Mouse (Mus musculus): ENCODE measurements around the gene Astl. TPM values are rescaled to one million over a fixed set of nuclear protein-coding genes. Genes with fewer than 3 reads are reported as not detected.

Astl gene
- polyA plus RNA-seq, 1 experiment from 2014 or later = not detected

- Histone ChIP-seq H3K4me2 (no peak overlapping the region), H3K27ac (no peak overlapping the region), H3K9me3 (no peaks in the 10 kb centered on the region), H3K4me1 (replicated peaks) (peaks cover 13% of the 10 kb centered on the region), H3K9ac (no peak overlapping the region), H3K36me3 (no peaks in the 10 kb centered on the region), H3K27me3 (peaks cover 55% of the 10 kb centered on the region), H3K4me3 (no peak overlapping the region)
- WGBS = 87% methylated on average over 14 of the region's 14 CpGs
- ATAC-seq (ENCODE audit: low FRiP score) = no peak
Observed at GRCm38 (mm10) chr2:127332807-127333570, 5.5 kb upstream of the Astl start.

- H3K4me2 ChIP-seq = no peak overlapping the region
- H3K27ac ChIP-seq = no peak overlapping the region
- 72% methylated on average over 5 of the region's 5 CpGs for WGBS
- ATAC-seq (ENCODE audit: low FRiP score) = no peak
- peaks cover 13% of the 10 kb centered on the region for H3K4me1 ChIP-seq (replicated peaks)
- H3K27me3 ChIP-seq = peaks cover 66% of the 10 kb centered on the region
- no peak overlapping the region for H3K9ac ChIP-seq
- no peaks in the 10 kb centered on the region for H3K36me3 ChIP-seq
- H3K9me3 ChIP-seq = no peaks in the 10 kb centered on the region
- H3K4me3 ChIP-seq = no peak overlapping the region
Observed at GRCm38 (mm10) chr2:127333945-127334603, 4.4 kb upstream of the Astl start.

DNA sequence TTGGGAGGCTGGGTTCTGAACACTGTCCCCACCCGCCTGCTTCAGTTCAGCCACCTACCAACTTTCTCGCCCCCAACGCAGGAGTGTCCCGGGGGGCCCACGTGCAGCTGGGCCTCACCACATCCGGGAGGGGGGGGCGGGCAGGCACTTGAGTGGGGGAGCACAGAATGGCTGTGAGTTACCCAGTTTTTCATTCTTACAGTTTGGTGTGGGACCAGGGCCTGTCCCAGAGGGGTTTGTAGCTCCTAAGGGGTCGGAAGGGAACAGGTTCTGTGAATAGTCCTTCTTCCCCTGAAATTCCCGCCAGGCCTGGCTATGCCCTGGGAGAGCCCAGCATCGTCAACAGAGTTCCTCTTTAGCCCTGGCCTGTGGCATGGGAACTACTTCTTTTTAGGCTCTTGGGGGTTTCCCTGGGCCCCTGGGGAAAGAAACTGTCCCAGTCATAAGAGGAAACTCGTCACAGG, 3.3 kb upstream of the Astl start:
- Histone ChIP-seq H3K36me3 (no peaks in the 10 kb centered on the region), H3K9me3 (no peaks in the 10 kb centered on the region), H3K27ac (no peak overlapping the region), H3K4me3 (no peak overlapping the region), H3K9ac (no peak overlapping the region), H3K4me1 (replicated peaks) (peaks cover 13% of the 10 kb centered on the region), H3K4me2 (no peak overlapping the region), H3K27me3 (peaks cover 73% of the 10 kb centered on the region)
- no peak for ATAC-seq (ENCODE audit: low FRiP score)
- WGBS = 47% methylated on average over 11 of the region's 11 CpGs

DNA sequence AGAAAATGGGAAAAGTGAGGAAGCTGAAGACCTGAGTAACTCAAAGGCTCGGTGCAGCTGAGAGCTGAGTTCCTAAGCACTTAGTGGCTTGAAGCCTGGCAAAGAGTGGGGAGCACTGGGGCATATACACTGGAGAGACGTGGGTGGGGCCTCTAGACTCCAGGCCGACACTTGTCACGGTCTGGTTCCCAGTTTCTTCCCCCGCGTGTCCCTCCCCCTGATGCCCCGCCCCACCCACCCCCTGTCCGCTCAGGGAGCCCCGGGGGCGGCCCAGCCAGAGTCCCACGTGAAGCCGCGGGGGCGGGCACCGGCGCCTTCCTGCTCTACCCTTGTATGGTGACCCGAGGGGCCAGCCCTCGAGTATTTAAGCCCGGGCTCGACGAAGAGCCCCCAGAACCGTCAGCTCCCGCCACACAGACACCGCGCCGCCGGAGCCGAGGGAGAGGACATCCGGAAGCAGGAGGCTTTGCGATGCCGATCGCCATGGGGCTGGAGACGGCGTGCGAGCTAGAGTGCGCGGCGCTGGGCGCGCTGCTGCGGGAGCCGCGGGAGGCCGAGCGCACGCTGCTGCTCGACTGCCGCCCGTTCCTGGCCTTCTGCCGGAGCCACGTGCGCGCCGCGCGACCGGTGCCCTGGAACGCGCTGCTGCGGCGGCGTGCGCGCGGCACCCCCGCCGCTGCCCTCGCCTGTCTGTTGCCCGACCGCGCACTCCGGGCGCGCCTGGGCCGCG, 2.5 kb upstream of the Astl start, which contains the start of gene Dusp2:
Gene Dusp2, plus strand, starts transcription at position 393 of the 730 bp plus-strand sequence.
- Histone ChIP-seq H3K9ac (peak within 1 kb of the TSS; percentile 73), H3K27ac (no peak within 1 kb of the TSS), H3K36me3 (no peaks in the 10 kb centered on the region), H3K27me3 (peaks cover 73% of the 10 kb centered on the region), H3K9me3 (no peaks in the 10 kb centered on the region), H3K4me3 (peak within 1 kb of the TSS; percentile 57), H3K4me2 (peak within 1 kb of the TSS; percentile 86), H3K4me1 (replicated peaks) (peaks cover 13% of the 10 kb centered on the region)
- ATAC-seq (ENCODE audit: low FRiP score) = peak; percentile 79
- under 1% methylated on average over 75 of the region's 76 CpGs for WGBS

- Histone ChIP-seq H3K4me2 (peak overlapping the region; percentile 86), H3K27me3 (peaks cover 73% of the 10 kb centered on the region), H3K4me3 (peak overlapping the region; percentile 57), H3K27ac (no peak overlapping the region), H3K36me3 (no peaks in the 10 kb centered on the region), H3K9ac (peak overlapping the region; percentile 73), H3K4me1 (replicated peaks) (peaks cover 13% of the 10 kb centered on the region), H3K9me3 (no peaks in the 10 kb centered on the region)
- ATAC-seq (ENCODE audit: low FRiP score) = no peak
- 8% methylated on average over 33 of the region's 33 CpGs for WGBS
Observed at GRCm38 (mm10) chr2:127336497-127336832, 2.0 kb upstream of the Astl start.

- Histone ChIP-seq H3K9ac (peak overlapping the region; percentile 73; the same call in 1 of the 2 replicates), H3K4me3 (peak overlapping the region; percentile 57), H3K9me3 (no peaks in the 10 kb centered on the region), H3K4me1 (replicated peaks) (peaks cover 13% of the 10 kb centered on the region), H3K27me3 (peaks cover 73% of the 10 kb centered on the region), H3K36me3 (no peaks in the 10 kb centered on the region), H3K27ac (no peak overlapping the region), H3K4me2 (peak overlapping the region; percentile 86)
- ATAC-seq (ENCODE audit: low FRiP score) = no peak
- 47% methylated on average over 5 of the region's 5 CpGs for WGBS
Observed at GRCm38 (mm10) chr2:127336885-127337284, 1.6 kb upstream of the Astl start.

- H3K4me3 ChIP-seq = peak overlapping the region; percentile 57
- no peak for ATAC-seq (ENCODE audit: low FRiP score)
- H3K4me1 ChIP-seq (replicated peaks) = peaks cover 13% of the 10 kb centered on the region
- WGBS = 66% methylated on average over 11 of the region's 11 CpGs
- H3K27ac ChIP-seq = no peak overlapping the region
- H3K4me2 ChIP-seq = peak overlapping the region; percentile 86
- no peaks in the 10 kb centered on the region for H3K36me3 ChIP-seq
- H3K9ac ChIP-seq = no peak overlapping the region
- no peaks in the 10 kb centered on the region for H3K9me3 ChIP-seq
- peaks cover 72% of the 10 kb centered on the region for H3K27me3 ChIP-seq
Observed at GRCm38 (mm10) chr2:127337531-127337930, 908 bp upstream of the Astl start.

GRCm38 (mm10) chr2:127338012-127338411, 427 bp upstream of the Astl start:
- H3K4me3 ChIP-seq = no peak overlapping the region
- ATAC-seq (ENCODE audit: low FRiP score) = no peak

GRCm38 (mm10) chr2:127338833-127339232, 394 bp downstream of the Astl start:
- 68% methylated on average over 4 of the region's 4 CpGs for WGBS
- no peak overlapping the region for H3K4me3 ChIP-seq
- H3K27me3 ChIP-seq = peaks cover 76% of the 10 kb centered on the region
- H3K4me2 ChIP-seq = no peak overlapping the region
- no peak overlapping the region for H3K27ac ChIP-seq
- no peaks in the 10 kb centered on the region for H3K36me3 ChIP-seq
- H3K4me1 ChIP-seq (replicated peaks) = peaks cover 13% of the 10 kb centered on the region
- no peaks in the 10 kb centered on the region for H3K9me3 ChIP-seq
- H3K9ac ChIP-seq = no peak overlapping the region
- ATAC-seq (ENCODE audit: low FRiP score) = no peak

More at GRCm38 (mm10) chr2:127338012-127338411, 427 bp upstream of the Astl start:
- H3K36me3 ChIP-seq = no peaks in the 10 kb centered on the region
- no peak overlapping the region for H3K9ac ChIP-seq
- WGBS = 72% methylated on average over 7 of the region's 7 CpGs
- H3K4me1 ChIP-seq (replicated peaks) = peaks cover 13% of the 10 kb centered on the region
- no peak overlapping the region for H3K27ac ChIP-seq
- H3K4me2 ChIP-seq = peak overlapping the region; percentile 86; the same call in 1 of the 2 replicates
- H3K27me3 ChIP-seq = peaks cover 74% of the 10 kb centered on the region
- no peaks in the 10 kb centered on the region for H3K9me3 ChIP-seq

DNA sequence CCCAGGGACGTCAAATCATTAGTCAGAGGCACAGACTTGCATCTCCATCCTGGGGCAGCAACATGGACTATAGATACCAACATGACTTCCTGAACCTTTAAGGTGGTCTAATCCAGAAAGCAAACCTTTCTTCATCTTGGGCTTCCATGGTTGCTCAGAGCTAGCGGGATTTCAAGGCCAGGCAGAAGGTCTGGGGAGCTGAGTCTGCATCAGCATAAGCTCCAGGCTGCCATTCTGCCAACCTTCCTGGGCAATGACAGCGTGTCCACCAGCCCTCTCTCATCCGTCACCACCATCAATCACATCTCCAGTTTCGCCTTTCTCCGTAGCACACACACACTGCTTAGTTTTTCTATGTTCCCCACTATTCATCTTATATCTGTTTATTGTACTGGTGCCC, 823 bp downstream of the Astl start:
- H3K27ac ChIP-seq = no peak overlapping the region
- no peak overlapping the region for H3K9ac ChIP-seq
- H3K4me3 ChIP-seq = no peak overlapping the region
- no peaks in the 10 kb centered on the region for H3K9me3 ChIP-seq
- peaks cover 72% of the 10 kb centered on the region for H3K27me3 ChIP-seq
- no peak for ATAC-seq (ENCODE audit: low FRiP score)
- WGBS = 85% methylated on average over 6 of the region's 6 CpGs
- H3K36me3 ChIP-seq = no peaks in the 10 kb centered on the region
- no peak overlapping the region for H3K4me2 ChIP-seq
- peaks cover 13% of the 10 kb centered on the region for H3K4me1 ChIP-seq (replicated peaks)

DNA sequence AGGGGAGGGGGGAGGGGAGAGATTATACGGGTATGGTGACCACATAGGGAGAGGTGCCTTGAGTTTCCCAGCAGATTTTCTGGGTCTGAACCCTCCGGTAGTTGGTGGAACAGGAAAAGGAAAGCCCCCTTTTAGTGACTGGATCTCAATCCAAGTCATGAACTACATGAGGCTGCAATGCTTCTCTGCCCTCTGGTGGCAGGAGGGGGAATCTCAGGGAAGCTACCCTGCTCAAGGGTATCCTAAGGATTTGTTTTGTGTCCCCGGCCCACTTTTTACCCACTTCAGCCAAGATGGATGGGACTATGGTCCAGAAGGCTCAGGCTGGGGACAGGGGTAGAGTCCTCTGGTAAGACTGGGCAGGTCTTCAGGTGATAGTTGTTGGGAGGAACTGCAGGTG, 2.7 kb downstream of the Astl start:
- peaks cover 6% of the 10 kb centered on the region for H3K4me1 ChIP-seq (replicated peaks)
- no peak overlapping the region for H3K27ac ChIP-seq
- H3K27me3 ChIP-seq = peaks cover 53% of the 10 kb centered on the region
- no peaks in the 10 kb centered on the region for H3K9me3 ChIP-seq
- no peaks in the 10 kb centered on the region for H3K36me3 ChIP-seq
- no peak overlapping the region for H3K4me2 ChIP-seq
- WGBS = 25% methylated on average over 3 of the region's 3 CpGs
- ATAC-seq (ENCODE audit: low FRiP score) = no peak
- no peak overlapping the region for H3K4me3 ChIP-seq
- H3K9ac ChIP-seq = no peak overlapping the region

DNA sequence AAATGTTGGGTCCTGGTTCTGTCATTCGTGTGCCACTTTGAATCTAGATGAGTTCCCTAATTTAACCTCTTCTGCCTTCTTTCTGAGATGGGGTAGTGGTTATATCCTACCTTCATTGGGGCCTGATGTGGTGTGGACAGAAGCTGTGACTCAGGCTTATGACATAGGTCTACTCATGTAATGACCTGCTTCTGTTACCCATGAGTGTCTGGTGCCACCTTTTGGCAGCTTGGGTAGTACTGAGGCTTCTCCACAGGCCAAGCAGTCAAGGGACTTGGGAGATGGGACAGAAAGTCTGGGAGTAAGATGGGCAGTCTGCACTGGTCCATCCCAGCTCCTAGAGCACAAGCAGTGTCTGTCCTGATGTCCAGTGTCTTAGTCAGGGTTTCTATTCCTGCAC, 7.9 kb downstream of the Astl start:
- H3K36me3 ChIP-seq = no peaks in the 10 kb centered on the region
- no peak for ATAC-seq (ENCODE audit: low FRiP score)
- WGBS = 75% methylated on average over 1 of the region's 1 CpGs

More for the DNA sequence above, 7.9 kb downstream of the Astl start:
- Histone ChIP-seq H3K9ac (no peak overlapping the region), H3K27me3 (peaks cover 25% of the 10 kb centered on the region; the same call in 1 of the 2 replicates), H3K4me3 (no peak overlapping the region), H3K4me1 (replicated peaks) (no peaks in the 10 kb centered on the region), H3K4me2 (no peak overlapping the region), H3K27ac (no peak overlapping the region), H3K9me3 (no peaks in the 10 kb centered on the region)
